Mouse (Mus musculus): ENCODE data around the gene Capn8. TPM values are rescaled to one million over a fixed set of nuclear protein-coding genes. Genes with fewer than 3 reads are reported as not detected.

The Capn8 gene
- total RNA-seq, 2 experiments from 2014 or later: not detected

- ATAC-seq (replicated peaks; ENCODE audit: poor library complexity, severe bottlenecking): no peak
Measured at GRCm38 (mm10) chr1:182669741-182670140, 104.9 kb downstream of the Capn8 start.

DNA sequence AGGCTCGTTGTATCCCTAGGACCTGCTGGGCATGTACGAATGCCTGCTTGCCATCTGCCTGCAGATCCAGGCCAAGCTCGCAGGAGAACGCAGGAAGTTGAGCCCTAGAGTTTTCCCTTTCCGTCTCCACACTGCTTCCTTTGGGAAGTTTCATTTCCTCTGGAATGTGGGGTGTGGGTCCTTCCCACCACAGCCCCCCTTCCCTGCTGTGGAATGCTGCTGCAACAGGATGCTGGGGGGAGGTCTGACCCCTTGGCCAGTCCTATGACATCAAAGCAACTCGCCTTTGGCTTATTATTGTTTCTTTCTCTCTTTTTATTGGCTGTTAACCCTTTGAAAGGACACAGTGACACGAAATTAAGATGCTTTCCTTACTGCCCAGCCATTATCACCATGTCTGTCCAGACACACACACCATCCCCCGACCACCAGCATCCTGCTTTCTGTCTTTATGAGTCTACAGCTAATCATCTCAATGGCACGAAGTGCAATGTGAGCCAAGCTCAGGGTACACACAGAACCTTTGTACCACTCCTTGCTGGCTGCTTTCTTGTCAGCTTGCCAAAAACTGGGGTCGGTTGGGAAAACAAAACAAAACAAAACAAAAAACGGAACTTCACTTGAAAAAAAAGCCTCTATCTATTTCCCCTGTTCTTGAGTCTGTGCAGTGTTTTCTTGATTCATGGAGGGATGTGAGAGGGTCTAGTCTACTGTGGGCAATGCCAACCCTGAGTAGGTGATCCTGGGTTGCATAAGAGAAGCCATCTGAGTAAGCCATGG is 105.9 kb downstream of the Capn8 start:
- peak; percentile 52 for ATAC-seq (replicated peaks; ENCODE audit: poor library complexity, severe bottlenecking)

GRCm38 (mm10) chr1:182671343-182671624 is 106.5 kb downstream of the Capn8 start:
- no peak for ATAC-seq (replicated peaks; ENCODE audit: poor library complexity, severe bottlenecking)

GRCm38 (mm10) chr1:182675346-182675745 is 110.5 kb downstream of the Capn8 start:
- ATAC-seq (replicated peaks; ENCODE audit: poor library complexity, severe bottlenecking): no peak

DNA sequence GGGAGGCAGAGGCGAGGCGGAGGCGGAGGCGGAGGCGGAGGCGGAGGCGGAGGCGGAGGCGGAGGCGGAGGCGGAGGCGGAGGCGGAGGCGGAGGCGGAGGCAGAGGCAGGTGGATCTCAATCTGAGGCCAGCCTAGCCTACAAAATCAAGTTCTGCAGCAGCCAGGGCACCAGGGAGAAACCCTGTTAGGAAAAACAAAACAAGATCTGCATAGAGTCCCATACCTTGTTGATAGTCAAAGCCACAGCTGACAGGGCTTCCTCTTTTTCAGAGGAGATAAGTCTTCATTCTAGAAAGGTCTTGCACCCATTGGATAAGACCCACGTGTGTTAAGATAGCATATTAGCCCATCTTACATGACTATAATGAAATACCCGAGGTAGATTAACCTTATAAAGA is 113.3 kb downstream of the Capn8 start:
- no peak for ATAC-seq (replicated peaks; ENCODE audit: poor library complexity, severe bottlenecking)

DNA sequence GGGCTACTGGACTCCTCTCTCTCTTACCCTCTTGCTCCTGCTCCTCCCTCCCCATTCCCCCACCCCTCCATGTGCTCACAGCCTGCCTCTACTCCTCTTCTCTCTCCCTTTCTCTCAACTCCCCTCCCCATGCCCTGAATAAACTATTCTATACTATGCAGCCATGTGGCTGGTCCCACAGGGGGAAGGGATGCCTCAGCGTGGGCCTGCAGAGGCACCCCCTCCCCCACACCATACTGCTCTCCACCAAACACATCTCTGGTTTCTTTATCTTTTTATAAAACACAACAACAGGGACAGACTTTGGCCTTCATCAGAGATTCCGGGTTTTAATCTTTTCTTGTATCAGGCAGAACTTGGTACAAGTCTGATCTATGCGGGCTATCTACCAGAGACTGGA is 114.4 kb downstream of the Capn8 start:
- no peak for ATAC-seq (replicated peaks; ENCODE audit: poor library complexity, severe bottlenecking)

DNA sequence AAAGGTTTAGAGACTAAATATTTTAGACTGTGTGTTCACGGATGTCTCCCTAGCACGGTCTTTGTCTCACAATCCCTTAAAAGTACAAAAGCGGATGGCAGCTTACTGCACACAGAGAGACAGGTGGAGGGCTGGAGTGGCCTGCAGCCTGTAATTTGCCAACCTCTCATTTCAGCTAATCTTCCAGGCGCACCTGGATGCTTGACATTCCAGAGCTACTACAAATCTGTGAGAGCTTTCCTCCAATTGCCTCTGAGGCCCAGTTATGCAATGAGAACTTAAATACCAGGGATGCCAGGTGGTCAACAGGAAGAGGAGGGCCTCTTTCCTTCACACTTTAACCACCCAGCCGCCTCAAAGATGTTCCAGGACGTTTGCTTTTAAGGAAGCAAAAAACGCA is 114.8 kb downstream of the Capn8 start:
- no peak for ATAC-seq (replicated peaks; ENCODE audit: poor library complexity, severe bottlenecking)

Other genes starting within 250 kb of the Capn8 start
- gene Fbxo28, start 223.4 kb upstream of the Capn8 start, total RNA-seq (2014; fragmentation: Nextera tagmentation): 12.2 and 14.3 TPM in 2 replicates
- gene Fbxo28, start 223.4 kb upstream of the Capn8 start, total RNA-seq (2017): 12.1 and 22.2 TPM in 2 replicates
- gene Trp53bp2, start 155.8 kb upstream of the Capn8 start, total RNA-seq (2014; fragmentation: Nextera tagmentation): 7.9 and 15.7 TPM in 2 replicates
- 7.5 and 9.8 TPM in 2 replicates for gene Trp53bp2, start 155.8 kb upstream of the Capn8 start, total RNA-seq (2017)
- 5.2 and 18.1 TPM in 2 replicates for gene Capn2, start 47.4 kb upstream of the Capn8 start, total RNA-seq (2014; fragmentation: Nextera tagmentation)
- gene Capn2, start 47.4 kb upstream of the Capn8 start, total RNA-seq (2017): 8.6 and 9.0 TPM in 2 replicates
- not detected in 2 replicates for gene Ccdc185, start 184.2 kb downstream of the Capn8 start, total RNA-seq (2014; fragmentation: Nextera tagmentation)
- gene Ccdc185, start 184.2 kb downstream of the Capn8 start, total RNA-seq (2017): not detected in 2 replicates
- gene Susd4, start 198.9 kb downstream of the Capn8 start, total RNA-seq (2014; fragmentation: Nextera tagmentation): not detected in 2 replicates
- gene Susd4, start 198.9 kb downstream of the Capn8 start, total RNA-seq (2017): not detected in 2 replicates

Data from granulocyte monocyte progenitor cell, adult 5-6 weeks (primary cell).